Mouse (Mus musculus): Measurements from ENCODE around the gene Gpr21.

DNA sequence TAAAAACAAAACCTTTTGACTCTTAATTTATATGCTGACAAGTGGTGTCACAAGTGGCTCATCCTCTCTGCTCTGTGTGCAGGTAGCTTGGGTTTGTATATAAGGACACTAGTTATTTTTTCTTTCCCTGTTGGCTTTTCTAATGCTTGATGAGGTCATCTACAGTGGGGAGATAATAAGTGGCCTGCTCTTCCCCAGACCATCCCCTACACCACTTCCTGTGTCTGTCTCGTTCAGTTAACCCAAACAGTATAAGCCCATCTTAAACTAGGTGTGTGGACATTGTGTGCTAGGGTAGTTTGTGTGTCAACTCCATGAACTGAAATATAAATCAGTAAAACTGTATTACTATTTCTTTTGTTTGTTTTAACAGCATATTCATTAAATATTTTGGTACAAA is 49.9 kb downstream of the Gpr21 start:
- TF ChIP-seq POLR2A (IDR thresholded peaks at IDR 0.05; ENCODE audit: low read depth, low read length): no peak
- TF ChIP-seq CTCF (IDR thresholded peaks at IDR 0.05; ENCODE audit: extremely low read depth, insufficient read depth, insufficient read length, insufficient replicate concordance): no peak
